Mouse (Mus musculus): ENCODE measurements at regions not wholly inside any gene's neighbourhood (a gene's known extent, or its start where the extent isn't known, plus 50 kb on each side); places are given as distances from the start of the nearest gene placed in this dataset.

DNA sequence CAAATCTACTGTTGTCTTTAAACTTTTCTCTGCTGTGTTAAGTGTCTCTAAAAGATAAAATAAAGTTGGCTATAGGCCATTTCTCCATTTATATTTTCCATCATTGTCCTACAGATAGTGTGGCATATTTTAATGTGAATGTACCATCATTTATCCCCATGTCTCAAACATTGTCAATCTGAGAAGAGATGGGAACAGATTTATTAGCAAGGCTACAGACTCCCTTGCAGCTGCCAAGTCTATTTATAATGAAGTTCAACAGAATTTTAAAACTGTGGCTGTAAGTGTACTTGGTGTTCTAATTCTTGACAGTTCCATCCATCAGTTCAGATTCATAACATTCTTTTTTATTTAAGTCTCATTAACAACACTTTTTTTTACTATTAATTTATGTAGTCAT is 271.2 kb downstream of the Pcdh10 start:
- no peaks in the 10 kb centered on the region for H3K9me3 ChIP-seq (ENCODE audit: control insufficient read depth, insufficient read depth, low read depth, low read length)
- H3K4me3 ChIP-seq (ENCODE audit: insufficient read depth in 1 of 2, low read depth in 1 of 2, low read length in 2 of 2, poor library complexity in 1 of 2, severe bottlenecking in 1 of 2), result no peak overlapping the region
- no peak for TF ChIP-seq ZC3H11A (IDR thresholded peaks at IDR 0.05; ENCODE audit: borderline replicate concordance, low read depth, low read length)
- no peaks in the 10 kb centered on the region for H3K4me1 ChIP-seq (ENCODE audit: control insufficient read depth in 2 of 2, insufficient read depth in 2 of 2, low read length in 2 of 2, poor library complexity in 1 of 2)
- H3K36me3 ChIP-seq (ENCODE audit: control insufficient read depth, insufficient read depth, low read length, poor library complexity, severe bottlenecking), result no peaks in the 10 kb centered on the region
- no peak for DNase-seq (ENCODE audit: low read depth, low spot score)
- H3K27ac ChIP-seq (ENCODE audit: insufficient read depth, low read depth, low read length, poor library complexity, severe bottlenecking), result no peak overlapping the region
- H3K9ac ChIP-seq (ENCODE audit: insufficient read depth, low read depth, low read length, poor library complexity, severe bottlenecking), result no peak overlapping the region
- in situ Hi-C loops (cut with MboI; ENCODE audit: low sequenced_read_pairs in 2 of 2, unreplicated experiment in 2 of 2), result no loop called here

DNA sequence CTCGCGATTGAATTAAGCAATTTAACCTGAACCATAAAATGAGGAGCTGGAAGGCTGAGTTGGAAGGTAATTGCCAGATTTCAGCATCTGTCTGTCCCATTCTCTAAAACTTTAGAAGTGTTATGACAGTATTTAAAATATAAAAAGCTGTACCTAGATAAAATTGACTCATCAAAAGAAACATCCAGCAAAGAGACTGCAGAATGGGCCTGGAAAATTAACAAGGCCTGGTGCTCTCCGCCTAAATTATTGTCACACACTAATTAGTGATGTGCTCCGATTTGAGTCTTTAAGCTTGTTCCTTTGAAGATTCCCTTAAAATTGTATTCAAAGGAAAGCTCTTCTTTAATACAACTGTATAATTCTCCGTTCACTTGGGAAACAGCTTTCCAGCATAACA is 278.8 kb downstream of the Pcdh10 start:
- TF ChIP-seq ZNF384 (IDR thresholded peaks at IDR 0.05; ENCODE audit: low read depth, low read length) (no peak), ZC3H11A (IDR thresholded peaks at IDR 0.05; ENCODE audit: borderline replicate concordance, low read depth, low read length) (no peak), HCFC1 (IDR thresholded peaks at IDR 0.05; ENCODE audit: borderline replicate concordance, insufficient read depth, low read length) (no peak), CHD2 (IDR thresholded peaks at IDR 0.05; ENCODE audit: low read depth, low read length) (no peak), MAFK (IDR thresholded peaks at IDR 0.05; ENCODE audit: insufficient read depth, low read depth, low read length) (no peak)
- in situ Hi-C loops (cut with MboI; ENCODE audit: low sequenced_read_pairs in 2 of 2, unreplicated experiment in 2 of 2), result no loop called here
- DNase-seq (ENCODE audit: low read depth, low spot score), result no peak

DNA sequence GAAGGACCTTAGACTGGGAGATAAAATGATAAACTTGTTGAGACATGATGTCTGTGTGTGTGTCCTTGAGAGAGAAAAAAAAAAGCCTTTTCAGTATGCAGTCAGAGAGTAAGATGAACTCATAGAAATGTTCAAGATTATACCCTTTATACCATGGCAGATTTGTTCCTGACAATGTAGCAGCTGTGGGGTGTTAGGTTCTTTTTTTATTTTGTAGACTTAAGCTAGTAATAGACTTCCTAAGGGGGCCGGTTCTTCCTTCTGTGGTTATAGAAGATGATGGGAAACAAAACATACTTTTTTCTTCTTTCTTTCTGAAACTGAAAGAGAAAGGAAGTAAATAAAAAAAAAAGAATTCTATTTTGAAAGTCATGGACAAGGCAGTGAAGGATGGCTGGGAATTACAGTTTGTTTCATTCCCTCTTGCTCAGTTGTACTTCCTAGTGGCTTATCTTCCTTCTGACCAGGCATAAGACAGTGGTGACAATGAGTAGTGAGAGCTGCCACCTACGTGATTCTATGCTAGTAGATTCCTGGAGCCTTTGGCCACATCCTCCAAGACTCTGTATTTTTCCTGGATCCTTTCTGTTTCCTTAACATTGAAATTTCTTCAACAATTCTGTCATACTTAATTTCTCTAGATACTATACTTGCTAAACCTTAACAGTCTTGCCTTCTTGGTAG is 280.0 kb downstream of the Pcdh10 start:
- TF ChIP-seq HCFC1 (IDR thresholded peaks at IDR 0.05; ENCODE audit: borderline replicate concordance, insufficient read depth, low read length) (no peak), CHD2 (IDR thresholded peaks at IDR 0.05; ENCODE audit: low read depth, low read length) (no peak), MAFK (IDR thresholded peaks at IDR 0.05; ENCODE audit: insufficient read depth, low read depth, low read length) (no peak), ZC3H11A (IDR thresholded peaks at IDR 0.05; ENCODE audit: borderline replicate concordance, low read depth, low read length) (no peak), ZNF384 (IDR thresholded peaks at IDR 0.05; ENCODE audit: low read depth, low read length) (no peak)
- in situ Hi-C loops (cut with MboI; ENCODE audit: low sequenced_read_pairs in 2 of 2, unreplicated experiment in 2 of 2), result no loop called here
- Histone ChIP-seq H3K27ac (ENCODE audit: insufficient read depth, low read depth, low read length, poor library complexity, severe bottlenecking) (no peak overlapping the region), H3K9ac (ENCODE audit: insufficient read depth, low read depth, low read length, poor library complexity, severe bottlenecking) (no peak overlapping the region), H3K4me1 (ENCODE audit: control insufficient read depth in 2 of 2, insufficient read depth in 2 of 2, low read length in 2 of 2, poor library complexity in 1 of 2) (no peaks in the 10 kb centered on the region), H3K36me3 (ENCODE audit: control insufficient read depth, insufficient read depth, low read length, poor library complexity, severe bottlenecking) (no peaks in the 10 kb centered on the region), H3K4me3 (ENCODE audit: insufficient read depth in 1 of 2, low read depth in 1 of 2, low read length in 2 of 2, poor library complexity in 1 of 2, severe bottlenecking in 1 of 2) (no peak overlapping the region), H3K9me3 (ENCODE audit: control insufficient read depth, insufficient read depth, low read depth, low read length) (no peaks in the 10 kb centered on the region)
- DNase-seq (ENCODE audit: low read depth, low spot score), result no peak

More for the DNA sequence above, 278.8 kb downstream of the Pcdh10 start:
- no peak overlapping the region for H3K9ac ChIP-seq (ENCODE audit: insufficient read depth, low read depth, low read length, poor library complexity, severe bottlenecking)
- no peak overlapping the region for H3K4me3 ChIP-seq (ENCODE audit: insufficient read depth in 1 of 2, low read depth in 1 of 2, low read length in 2 of 2, poor library complexity in 1 of 2, severe bottlenecking in 1 of 2)
- no peaks in the 10 kb centered on the region for H3K9me3 ChIP-seq (ENCODE audit: control insufficient read depth, insufficient read depth, low read depth, low read length)
- H3K27ac ChIP-seq (ENCODE audit: insufficient read depth, low read depth, low read length, poor library complexity, severe bottlenecking), result no peak overlapping the region
- no peaks in the 10 kb centered on the region for H3K4me1 ChIP-seq (ENCODE audit: control insufficient read depth in 2 of 2, insufficient read depth in 2 of 2, low read length in 2 of 2, poor library complexity in 1 of 2)
- H3K36me3 ChIP-seq (ENCODE audit: control insufficient read depth, insufficient read depth, low read length, poor library complexity, severe bottlenecking), result no peaks in the 10 kb centered on the region

DNA sequence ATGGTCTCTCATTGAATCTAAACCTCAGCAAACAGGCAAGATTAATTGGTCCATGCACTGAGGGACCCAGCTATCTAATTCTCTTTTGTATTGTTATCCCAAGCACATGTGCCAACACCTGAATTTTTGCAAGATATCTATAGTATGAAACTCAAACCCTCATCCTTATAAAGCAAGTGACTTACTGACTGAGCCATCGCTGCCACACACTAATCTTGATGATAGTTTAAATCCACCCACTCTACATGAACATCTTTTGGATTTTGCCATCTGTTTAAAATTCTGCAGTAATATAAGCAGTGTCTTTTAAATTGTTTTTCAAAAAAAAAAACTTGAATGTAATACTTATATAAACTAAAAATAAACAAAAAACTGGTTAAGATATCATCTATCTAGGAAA is 280.9 kb downstream of the Pcdh10 start:
- no peak overlapping the region for H3K4me3 ChIP-seq (ENCODE audit: insufficient read depth in 1 of 2, low read depth in 1 of 2, low read length in 2 of 2, poor library complexity in 1 of 2, severe bottlenecking in 1 of 2)
- no peak overlapping the region for H3K27ac ChIP-seq (ENCODE audit: insufficient read depth, low read depth, low read length, poor library complexity, severe bottlenecking)
- no peaks in the 10 kb centered on the region for H3K9me3 ChIP-seq (ENCODE audit: control insufficient read depth, insufficient read depth, low read depth, low read length)
- DNase-seq (ENCODE audit: low read depth, low spot score), result no peak
- H3K9ac ChIP-seq (ENCODE audit: insufficient read depth, low read depth, low read length, poor library complexity, severe bottlenecking), result no peak overlapping the region
- no peaks in the 10 kb centered on the region for H3K4me1 ChIP-seq (ENCODE audit: control insufficient read depth in 2 of 2, insufficient read depth in 2 of 2, low read length in 2 of 2, poor library complexity in 1 of 2)
- in situ Hi-C loops (cut with MboI; ENCODE audit: low sequenced_read_pairs in 2 of 2, unreplicated experiment in 2 of 2), result no loop called here
- no peak for TF ChIP-seq CHD2 (IDR thresholded peaks at IDR 0.05; ENCODE audit: low read depth, low read length)
- no peak for TF ChIP-seq ZC3H11A (IDR thresholded peaks at IDR 0.05; ENCODE audit: borderline replicate concordance, low read depth, low read length)
- TF ChIP-seq MAFK (IDR thresholded peaks at IDR 0.05; ENCODE audit: insufficient read depth, low read depth, low read length), result no peak
- TF ChIP-seq ZNF384 (IDR thresholded peaks at IDR 0.05; ENCODE audit: low read depth, low read length), result no peak
- no peak for TF ChIP-seq HCFC1 (IDR thresholded peaks at IDR 0.05; ENCODE audit: borderline replicate concordance, insufficient read depth, low read length)
- no peaks in the 10 kb centered on the region for H3K36me3 ChIP-seq (ENCODE audit: control insufficient read depth, insufficient read depth, low read length, poor library complexity, severe bottlenecking)

- in situ Hi-C loops (cut with MboI; ENCODE audit: low sequenced_read_pairs in 2 of 2, unreplicated experiment in 2 of 2), result no loop called here
- Histone ChIP-seq H3K9ac (ENCODE audit: insufficient read depth, low read depth, low read length, poor library complexity, severe bottlenecking) (no peak overlapping the region), H3K36me3 (ENCODE audit: control insufficient read depth, insufficient read depth, low read length, poor library complexity, severe bottlenecking) (no peaks in the 10 kb centered on the region), H3K4me1 (ENCODE audit: control insufficient read depth in 2 of 2, insufficient read depth in 2 of 2, low read length in 2 of 2, poor library complexity in 1 of 2) (no peaks in the 10 kb centered on the region), H3K27ac (ENCODE audit: insufficient read depth, low read depth, low read length, poor library complexity, severe bottlenecking) (no peak overlapping the region), H3K9me3 (ENCODE audit: control insufficient read depth, insufficient read depth, low read depth, low read length) (no peaks in the 10 kb centered on the region), H3K4me3 (ENCODE audit: insufficient read depth in 1 of 2, low read depth in 1 of 2, low read length in 2 of 2, poor library complexity in 1 of 2, severe bottlenecking in 1 of 2) (no peak overlapping the region)
- no peak for TF ChIP-seq HCFC1 (IDR thresholded peaks at IDR 0.05; ENCODE audit: borderline replicate concordance, insufficient read depth, low read length)
- TF ChIP-seq ZC3H11A (IDR thresholded peaks at IDR 0.05; ENCODE audit: borderline replicate concordance, low read depth, low read length), result no peak
- no peak for TF ChIP-seq CHD2 (IDR thresholded peaks at IDR 0.05; ENCODE audit: low read depth, low read length)
- no peak for DNase-seq (ENCODE audit: low read depth, low spot score)
These were observed 292.2 kb downstream of the Pcdh10 start for GRCm38 (mm10) chr3:45670434-45670833.

All from ES-E14 (cell line).